Mouse (Mus musculus): ENCODE measurements around the gene Pkp3.

The Pkp3 gene

DNA sequence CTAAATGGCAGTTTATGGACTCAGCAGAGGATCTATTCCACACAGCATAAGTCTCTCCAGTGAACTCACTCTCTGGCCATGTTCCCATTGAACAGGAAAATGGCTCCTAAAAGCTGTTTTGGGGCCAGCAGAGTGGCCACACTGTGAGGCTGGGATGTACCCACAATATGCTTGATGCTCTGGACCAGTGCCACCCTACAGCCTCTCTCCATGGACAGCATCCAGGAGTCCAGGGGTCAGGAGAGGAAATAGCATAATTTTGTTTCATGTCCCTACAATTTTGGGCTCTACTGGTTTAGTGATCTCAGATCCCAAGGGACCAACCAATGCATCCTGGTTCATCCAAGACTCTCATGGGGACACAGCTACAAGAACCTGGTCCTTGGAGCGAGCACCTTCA, 20.5 kb upstream of the Pkp3 start:
- DNase-seq (ENCODE audit: low spot score) = no peak

DNA sequence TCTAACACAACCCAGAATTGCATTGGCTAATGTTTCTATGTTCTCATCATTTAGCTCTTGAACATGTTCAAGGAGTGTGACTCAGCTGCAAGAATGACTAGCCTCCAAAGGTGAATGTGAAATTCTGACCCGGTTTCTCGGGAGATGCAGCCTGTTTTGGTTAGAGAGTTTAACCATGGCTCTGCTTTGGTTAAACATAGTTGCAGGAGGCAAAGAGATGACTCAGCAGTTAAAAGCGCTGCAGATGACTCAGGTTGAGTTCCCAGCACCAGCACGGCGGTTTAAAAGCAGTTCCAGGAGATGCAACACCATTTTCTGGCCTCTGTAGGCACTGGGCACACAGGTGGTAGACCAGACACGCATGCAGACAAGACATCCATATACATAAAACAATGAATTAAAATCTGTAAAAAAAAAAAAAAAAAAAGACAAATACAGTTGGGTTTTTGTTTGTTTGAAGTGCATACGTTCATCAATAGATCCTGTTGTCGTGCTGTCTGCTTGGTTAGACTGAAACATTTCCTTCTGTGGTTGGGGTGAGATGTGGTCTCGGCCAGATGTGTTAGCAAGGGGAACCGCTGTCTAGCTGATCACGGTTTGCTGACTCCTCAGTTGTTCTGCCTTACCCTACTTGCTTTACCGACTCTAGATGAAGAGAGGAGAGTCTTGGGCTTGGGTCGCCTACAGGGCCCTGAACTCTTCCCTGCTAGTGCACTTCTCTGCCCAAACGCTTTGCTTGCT, 19.2 kb upstream of the Pkp3 start:
- DNase-seq (ENCODE audit: low spot score) = no peak

DNA sequence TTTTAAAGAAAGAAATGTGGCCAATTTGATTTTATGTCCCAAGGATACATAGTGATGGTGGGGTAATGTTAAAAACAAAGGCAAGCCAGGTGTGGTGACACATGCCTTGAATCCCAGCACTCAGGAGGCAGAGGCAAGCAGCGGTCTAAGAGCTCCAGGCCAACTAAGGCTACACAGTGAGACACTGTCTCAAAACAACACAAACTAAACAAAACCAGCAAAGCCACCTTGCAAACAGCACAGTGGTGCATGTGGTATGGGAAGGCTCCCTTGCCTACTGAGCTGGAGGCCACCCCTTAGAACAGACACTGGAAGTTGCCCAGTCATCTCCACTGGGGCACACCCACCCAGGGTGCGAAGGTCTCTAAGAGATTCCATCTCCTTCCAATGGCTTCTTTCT, 18.1 kb upstream of the Pkp3 start:
- DNase-seq (ENCODE audit: low spot score) = no peak

DNA sequence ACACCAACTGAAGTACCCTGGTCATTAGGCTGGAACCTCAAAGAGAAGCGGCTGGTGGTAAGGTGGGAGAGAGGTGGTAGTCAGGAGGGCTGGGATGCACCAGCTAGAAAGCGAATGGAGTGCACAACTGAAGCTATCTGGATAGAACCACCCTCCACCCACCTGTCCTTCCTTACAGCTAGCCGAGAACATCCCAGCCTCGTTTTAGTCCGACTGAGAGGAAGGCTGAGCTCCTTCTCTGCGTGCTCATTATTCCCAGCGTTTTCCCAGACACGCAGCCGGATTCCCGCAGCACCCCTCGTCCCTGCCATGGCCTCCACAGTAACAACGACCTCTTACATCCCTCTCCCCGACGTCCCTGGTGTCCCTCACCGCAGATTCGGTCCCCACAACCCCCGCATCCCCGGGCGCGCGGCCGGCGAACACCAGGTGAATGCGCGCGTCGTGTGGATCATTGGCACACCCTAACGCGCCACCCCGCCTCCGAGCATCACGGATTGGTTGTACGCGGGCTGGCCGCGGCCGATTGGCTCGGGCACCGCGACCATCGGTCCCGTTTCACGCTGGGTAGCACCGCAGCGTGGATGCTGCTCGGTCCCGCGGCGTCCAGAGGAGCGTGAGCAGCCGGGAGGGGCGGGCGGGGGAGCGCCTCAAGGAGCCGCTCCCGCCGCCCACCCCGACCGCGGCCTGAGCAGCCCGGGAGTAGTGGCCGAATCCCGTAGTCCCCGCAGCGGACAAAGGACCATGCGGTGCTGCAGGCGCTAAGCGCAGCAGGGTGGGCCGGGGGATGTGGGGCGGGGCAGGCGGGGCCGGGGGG, 17.4 kb upstream of the Pkp3 start, which contains the start of gene B4galnt4:
B4galnt4 (plus strand) TSS at position 679 of the 817 bp plus-strand sequence.
- peak; percentile 69 for DNase-seq (ENCODE audit: low spot score)

DNA sequence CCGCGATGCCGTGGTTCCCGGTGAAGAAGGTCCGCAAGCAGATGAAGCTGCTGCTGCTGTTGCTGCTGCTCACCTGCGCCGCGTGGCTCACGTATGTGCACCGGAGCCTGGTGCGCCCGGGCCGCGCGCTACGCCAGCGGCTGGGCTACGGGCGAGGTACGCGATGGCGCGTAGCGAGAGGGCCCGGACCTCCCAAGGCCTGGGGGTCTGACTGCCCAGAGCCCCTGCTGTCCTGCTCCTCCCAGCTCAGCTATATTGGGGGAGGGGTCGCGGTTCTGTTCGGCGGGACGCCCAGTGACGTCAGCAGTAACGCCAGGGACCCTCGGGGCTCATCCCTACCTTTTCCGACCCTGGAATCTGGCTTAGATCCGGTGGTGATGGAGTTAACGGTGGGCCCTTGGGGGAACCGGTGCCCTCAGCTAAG, 16.7 kb upstream of the Pkp3 start:
- DNase-seq (ENCODE audit: low spot score) = no peak

GRCm38 (mm10) chr7:141062525-141062924, 15.5 kb upstream of the Pkp3 start:
- DNase-seq (ENCODE audit: low spot score) = no peak

GRCm38 (mm10) chr7:141063353-141063752, 14.7 kb upstream of the Pkp3 start:
- no peak for DNase-seq (ENCODE audit: low spot score)

GRCm38 (mm10) chr7:141064175-141064574, 13.8 kb upstream of the Pkp3 start:
- DNase-seq (ENCODE audit: low spot score) = no peak

DNA sequence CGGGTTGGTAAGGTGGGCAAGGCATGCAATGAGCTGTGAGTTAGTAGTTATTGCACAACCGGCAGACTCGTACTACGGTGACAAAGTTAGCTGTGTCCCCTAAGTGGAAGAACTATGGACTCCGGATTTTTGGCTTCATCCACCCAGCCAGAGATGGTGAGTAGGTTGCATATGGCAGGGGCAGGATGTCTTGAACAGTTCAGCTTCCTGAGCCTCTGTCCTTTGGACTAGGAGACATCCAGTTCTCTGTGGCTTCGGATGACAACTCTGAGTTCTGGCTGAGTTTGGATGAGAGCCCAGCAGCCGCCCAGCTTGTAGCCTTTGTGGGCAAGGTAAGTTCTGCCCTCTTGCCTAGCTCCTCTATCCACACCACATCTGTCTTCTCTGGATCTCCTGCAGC, 13.4 kb upstream of the Pkp3 start:
- no peak for DNase-seq (ENCODE audit: low spot score)

- no peak for DNase-seq (ENCODE audit: low spot score)
These were observed 9.7 kb upstream of the Pkp3 start for GRCm38 (mm10) chr7:141068351-141068750.

DNA sequence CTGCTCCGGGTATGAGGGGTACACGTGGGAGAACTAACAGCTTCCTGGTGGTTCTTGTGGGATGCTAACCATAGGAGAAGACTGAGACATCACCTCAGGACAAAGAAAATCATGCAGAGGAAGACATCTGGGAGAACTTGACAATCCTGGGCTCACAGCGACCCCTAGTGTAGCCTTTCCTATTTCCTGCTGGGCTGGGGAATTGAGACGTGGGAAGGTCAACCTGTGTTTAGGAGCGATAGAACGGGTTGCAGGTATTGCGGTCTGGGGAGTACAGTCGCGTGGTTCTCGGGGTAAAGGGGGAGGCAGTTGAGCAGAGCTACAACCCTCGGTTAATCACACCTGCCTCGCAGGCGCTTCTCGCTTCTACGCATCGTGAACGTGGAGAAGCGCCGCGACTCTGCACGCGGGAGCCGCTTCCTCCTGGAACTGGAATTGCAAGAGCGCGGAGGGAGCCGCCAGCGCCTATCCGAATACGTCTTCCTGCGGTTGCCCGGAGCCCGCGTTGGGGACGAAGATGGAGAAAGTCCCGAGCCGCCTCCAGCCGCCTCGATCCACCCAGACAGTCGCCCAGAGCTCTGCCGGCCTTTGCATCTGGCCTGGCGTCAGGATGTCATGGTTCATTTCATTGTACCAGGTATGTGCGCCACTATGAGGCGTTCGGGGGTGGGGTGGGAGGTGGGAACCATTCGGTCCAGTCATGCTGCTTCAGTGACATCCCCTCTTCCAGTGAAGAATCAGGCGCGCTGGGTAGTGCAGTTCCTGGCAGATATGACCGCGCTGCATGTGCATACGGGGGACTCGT, 7.8 kb upstream of the Pkp3 start:
- DNase-seq (ENCODE audit: low spot score) = peak; percentile 59

- DNase-seq (ENCODE audit: low spot score) = no peak
These were observed 5.8 kb upstream of the Pkp3 start for GRCm38 (mm10) chr7:141072017-141072745.

DNA sequence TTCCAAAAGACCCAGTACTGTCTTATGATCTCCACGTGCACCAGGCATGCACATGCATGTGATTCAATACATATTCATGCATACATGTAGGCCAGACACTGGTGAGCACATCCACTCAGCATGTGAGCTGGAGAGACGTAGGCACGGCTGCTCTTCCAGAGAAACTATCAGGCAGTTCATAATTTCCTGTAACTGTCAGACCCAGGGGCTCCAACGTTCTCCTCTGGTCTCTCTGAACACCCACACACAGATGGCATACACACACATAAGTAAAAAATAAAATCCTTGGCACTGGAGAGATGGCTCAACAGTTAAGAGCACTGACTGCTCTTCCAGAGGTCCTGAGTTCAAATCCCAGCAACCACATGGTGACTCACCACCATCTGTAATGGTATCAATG, 4.2 kb upstream of the Pkp3 start:
- no peak for DNase-seq (ENCODE audit: low spot score)

DNA sequence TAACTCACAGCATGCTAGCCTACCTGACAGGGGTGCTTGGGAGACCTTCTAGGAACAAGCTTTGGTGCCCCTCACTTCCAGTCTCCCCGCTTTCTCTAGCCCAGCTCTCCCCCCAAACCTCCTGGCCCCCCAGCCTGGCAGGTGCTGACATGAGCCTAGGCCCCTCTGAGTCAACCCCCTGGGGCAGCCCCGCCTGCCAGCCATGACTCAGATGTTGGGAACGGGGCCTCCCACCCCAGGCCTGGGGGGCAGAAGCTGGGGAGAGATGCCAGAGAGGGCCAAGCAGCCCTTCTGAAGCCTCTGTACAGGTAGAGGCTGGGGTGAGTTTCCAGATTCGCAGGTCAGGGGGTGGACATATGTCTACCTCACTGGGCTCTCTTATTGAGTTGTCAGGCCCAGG, 858 bp downstream of the Pkp3 start:
- no peak for DNase-seq (ENCODE audit: low spot score)

GRCm38 (mm10) chr7:141079481-141080449, 1.7 kb downstream of the Pkp3 start:
- no peak for DNase-seq (ENCODE audit: low spot score)

DNA sequence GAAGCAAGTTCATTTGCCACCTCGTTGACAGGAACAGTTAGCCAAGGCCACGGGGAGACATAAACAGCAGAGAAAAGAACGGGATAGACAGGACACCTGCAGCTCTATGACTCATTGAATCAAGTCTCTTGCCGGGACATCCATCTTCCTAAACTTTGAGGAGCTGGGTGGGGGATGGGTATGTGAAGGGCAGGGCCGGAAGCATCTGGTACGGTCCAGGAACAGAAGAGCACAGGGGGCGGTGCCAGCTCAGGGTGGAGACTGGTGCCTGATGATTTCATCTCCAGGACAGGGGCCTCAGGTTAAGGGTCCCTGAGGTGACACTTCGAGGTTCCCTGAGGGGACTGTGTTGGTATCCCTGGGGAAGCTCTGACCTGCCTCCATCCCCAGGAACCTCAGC, 9.9 kb downstream of the Pkp3 start:
- no peak for DNase-seq (ENCODE audit: low spot score)

DNA sequence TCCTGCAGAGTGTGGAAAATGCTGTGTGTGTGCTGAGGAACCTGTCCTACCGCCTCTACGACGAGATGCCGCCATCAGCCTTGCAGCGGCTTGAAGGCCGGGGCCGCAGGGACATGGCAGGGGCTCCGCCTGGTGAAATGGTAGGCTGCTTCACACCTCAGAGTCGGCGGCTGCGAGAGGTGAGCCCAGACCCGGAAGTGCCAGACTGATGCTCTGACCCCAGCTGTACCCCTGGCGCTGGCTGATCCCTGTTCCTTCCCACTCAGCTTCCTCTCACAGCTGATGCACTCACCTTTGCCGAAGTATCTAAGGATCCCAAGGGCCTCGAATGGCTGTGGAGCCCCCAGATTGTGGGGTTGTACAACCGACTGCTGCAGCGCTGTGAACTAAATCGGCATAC, 10.5 kb downstream of the Pkp3 start:
- no peak for DNase-seq (ENCODE audit: low spot score)

DNA sequence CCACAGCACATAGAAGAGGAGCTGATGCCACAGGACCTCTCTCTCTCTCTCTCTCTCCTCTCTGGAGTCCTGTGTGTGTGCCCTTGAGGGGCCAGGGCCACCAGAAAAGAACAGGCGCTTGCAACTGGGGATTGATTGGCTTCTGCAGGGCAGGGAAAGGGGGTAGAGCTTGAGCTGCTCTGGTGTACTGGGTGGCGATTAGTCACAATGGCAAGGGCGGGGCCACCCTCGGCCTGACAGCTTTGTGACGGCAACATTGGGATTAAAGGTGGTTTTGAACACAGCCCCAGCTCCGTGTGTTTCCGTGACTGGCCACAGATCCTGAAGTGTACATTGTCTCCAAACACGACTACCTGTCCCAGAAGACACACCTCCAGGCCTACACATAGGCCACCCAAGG, 12.2 kb downstream of the Pkp3 start:
- no peak for DNase-seq (ENCODE audit: low spot score)

- DNase-seq (ENCODE audit: low spot score) = peak; percentile 86
These were observed 14.2 kb downstream of the Pkp3 start for GRCm38 (mm10) chr7:141092051-141092735.

- DNase-seq (ENCODE audit: low spot score) = no peak
These were observed 15.9 kb downstream of the Pkp3 start for GRCm38 (mm10) chr7:141093950-141094349.
